Mouse (Mus musculus) erythroblast, embryonic 14.5 days (primary cell): ENCODE results near the gene Zfp239. TPM values are rescaled to one million over a fixed set of nuclear protein-coding genes. Genes with fewer than 3 reads are reported as not detected.

Source experiments
- H3K27me3 ChIP-seq: 2 replicates; pipeline ENCODE4 v1.6.1; 2012; ENCODE audit warnings: inconsistent platforms; ENCODE audit not compliant: control insufficient read depth
- H3K36me3 ChIP-seq: 2 replicates; pipeline ENCODE4 v1.6.1; 2012; ENCODE audit warnings: mild to moderate bottlenecking, inconsistent platforms; ENCODE audit not compliant: control insufficient read depth
- H3K4me1 ChIP-seq: 2 replicates; pipeline ENCODE4 v1.6.1; 2012; ENCODE audit warnings: inconsistent platforms; ENCODE audit not compliant: control insufficient read depth
- H3K4me3 ChIP-seq: replicated peaks from 2 replicates; pipeline ENCODE3; 2012; ENCODE audit warnings: moderate library complexity, mild to moderate bottlenecking, inconsistent platforms
- H3K9me3 ChIP-seq: 2 replicates; pipeline ENCODE4 v1.6.1; 2012; ENCODE audit warnings: low read length, inconsistent platforms, mixed read lengths; ENCODE audit not compliant: control insufficient read depth
- GATA1 ChIP-seq: IDR thresholded peaks from 2 replicates; pipeline ENCODE4 v1.6.1; 2012; ENCODE audit warnings: low read length, inconsistent platforms, mixed read lengths
- TAL1 ChIP-seq: IDR thresholded peaks from 3 replicates; pipeline ENCODE4 v1.6.1; 2012; ENCODE audit warnings: low read length, inconsistent platforms, mixed read lengths
- polyA plus RNA-seq: library from polyadenylated mRNA; stranded (reverse); fragments of >175 nt; gene quantifications from 2 replicates; pipeline ENCODE4 v1.2.3, GENCODE M21; 2012

Gene Zfp239
- polyA plus RNA-seq, 1 experiment: 0.03 TPM

- Histone ChIP-seq H3K4me1 (peaks cover 68% of the 10 kb centered on the region), H3K27me3 (no peaks in the 10 kb centered on the region), H3K9me3 (no peaks in the 10 kb centered on the region), H3K36me3 (peaks cover 10% of the 10 kb centered on the region), H3K4me3 (no peak overlapping the region)
- no peak for TF ChIP-seq GATA1
- TF ChIP-seq TAL1: no peak
Observed at GRCm38 (mm10) chr6:117890257-117890656, 28.4 kb downstream of the Zfp239 start.

- Histone ChIP-seq H3K4me1 (peaks cover 59% of the 10 kb centered on the region), H3K27me3 (no peaks in the 10 kb centered on the region), H3K9me3 (no peaks in the 10 kb centered on the region), H3K36me3 (peaks cover 4% of the 10 kb centered on the region), H3K4me3 (no peak overlapping the region)
- TF ChIP-seq GATA1 (no peak), TAL1 (no peak)
Observed at GRCm38 (mm10) chr6:117891369-117892160, 29.7 kb downstream of the Zfp239 start.

GRCm38 (mm10) chr6:117892386-117892785 is 30.5 kb downstream of the Zfp239 start:
- H3K4me3 ChIP-seq: no peak overlapping the region
- no peaks in the 10 kb centered on the region for H3K9me3 ChIP-seq
- no peak for TF ChIP-seq GATA1
- no peak for TF ChIP-seq TAL1
- H3K27me3 ChIP-seq: no peaks in the 10 kb centered on the region
- peaks cover 54% of the 10 kb centered on the region for H3K4me1 ChIP-seq
- peaks cover 4% of the 10 kb centered on the region for H3K36me3 ChIP-seq

GRCm38 (mm10) chr6:117893435-117893834 is 31.5 kb downstream of the Zfp239 start:
- no peak for TF ChIP-seq GATA1
- TF ChIP-seq TAL1: no peak
- Histone ChIP-seq H3K27me3 (no peaks in the 10 kb centered on the region), H3K9me3 (no peaks in the 10 kb centered on the region), H3K36me3 (peaks cover 2% of the 10 kb centered on the region), H3K4me1 (peaks cover 44% of the 10 kb centered on the region), H3K4me3 (no peak overlapping the region)

GRCm38 (mm10) chr6:117897800-117898199 is 35.9 kb downstream of the Zfp239 start:
- no peaks in the 10 kb centered on the region for H3K27me3 ChIP-seq
- no peaks in the 10 kb centered on the region for H3K9me3 ChIP-seq
- peaks cover 45% of the 10 kb centered on the region for H3K4me1 ChIP-seq
- no peak for TF ChIP-seq GATA1
- TF ChIP-seq TAL1: no peak
- no peak overlapping the region for H3K4me3 ChIP-seq
- no peaks in the 10 kb centered on the region for H3K36me3 ChIP-seq

- no peaks in the 10 kb centered on the region for H3K9me3 ChIP-seq
- H3K27me3 ChIP-seq: no peaks in the 10 kb centered on the region
- TF ChIP-seq TAL1 (no peak), GATA1 (no peak)
- H3K36me3 ChIP-seq: no peaks in the 10 kb centered on the region; the same call in 1 of the 2 replicates
- H3K4me3 ChIP-seq: peak within 1 kb of the TSS; percentile 45
- peaks cover 62% of the 10 kb centered on the region for H3K4me1 ChIP-seq
Observed at GRCm38 (mm10) chr6:117900126-117901080, 38.5 kb downstream of the Zfp239 start, which contains the start of gene Hnrnpf. Gene Hnrnpf, plus strand, starts transcription at chr6:117900324.

- TF ChIP-seq GATA1: no peak
- TF ChIP-seq TAL1: no peak
- Histone ChIP-seq H3K27me3 (no peaks in the 10 kb centered on the region), H3K4me3 (no peak overlapping the region), H3K4me1 (peaks cover 65% of the 10 kb centered on the region), H3K36me3 (no peaks in the 10 kb centered on the region; the same call in 1 of the 2 replicates), H3K9me3 (no peaks in the 10 kb centered on the region)
Observed at GRCm38 (mm10) chr6:117901510-117902402, 39.9 kb downstream of the Zfp239 start.

- H3K4me3 ChIP-seq: no peak overlapping the region
- no peaks in the 10 kb centered on the region for H3K27me3 ChIP-seq
- no peaks in the 10 kb centered on the region; the same call in 1 of the 2 replicates for H3K36me3 ChIP-seq
- H3K9me3 ChIP-seq: no peaks in the 10 kb centered on the region
- TF ChIP-seq TAL1 (no peak), GATA1 (no peak)
- peaks cover 65% of the 10 kb centered on the region for H3K4me1 ChIP-seq
Observed at GRCm38 (mm10) chr6:117902556-117902955, 40.7 kb downstream of the Zfp239 start.
